Mouse (Mus musculus) heart, embryonic 10.5 days (tissue): ENCODE results near the gene Mta2. TPM values are rescaled to one million over a fixed set of nuclear protein-coding genes. Genes with fewer than 3 reads are reported as not detected.
"Not testable (repeated sequence)": the region's sequence is repeated elsewhere in the genome, so short reads cannot be mapped to it uniquely, and the experiment has no call there.

ENCODE experiments used
- DNase-seq: peaks from one replicate; pipeline ENCODE4 v3.0.0-alpha.2; 2017; ENCODE audit warnings: low spot score
- H3K27ac ChIP-seq: fragments of 300-500 bp; sonication (generic); 2 replicates; pipeline ENCODE4 v1.5.1; 2016; ENCODE audit warnings: mild to moderate bottlenecking
- H3K27me3 ChIP-seq: fragments of 300-500 bp; sonication (generic); 2 replicates; pipeline ENCODE4 v1.6.1; 2016; ENCODE audit warnings: mild to moderate bottlenecking; ENCODE audit not compliant: poor library complexity, insufficient read depth, severe bottlenecking
- H3K36me3 ChIP-seq: fragments of 300-500 bp; sonication (generic); 2 replicates; pipeline ENCODE4 v1.6.1; 2016; ENCODE audit warnings: mild to moderate bottlenecking, moderate library complexity
- H3K4me1 ChIP-seq: fragments of 300-500 bp; sonication (generic); 2 replicates; pipeline ENCODE4 v1.6.1; 2016; ENCODE audit warnings: mild to moderate bottlenecking
- H3K4me3 ChIP-seq: fragments of 300-500 bp; sonication (generic); 2 replicates; pipeline ENCODE4 v1.5.1; 2016; ENCODE audit warnings: mild to moderate bottlenecking, moderate library complexity
- H3K9me3 ChIP-seq: fragments of 300-500 bp; sonication (generic); 2 replicates; pipeline ENCODE4 v1.6.1; 2016; ENCODE audit warnings: mild to moderate bottlenecking, moderate library complexity
- WGBS: fragments of 180-500 bp; shearing (Covaris S2); methylation state at CpG from one replicate; pipeline ENCODE4 v1.1.7; 2016; 5-methylcytosine and 5-hydroxymethylcytosine counted together
- polyA plus RNA-seq: library from polyadenylated mRNA; unstranded; fragments of >200 nt; fragmentation: Nextera tagmentation; extraction: Ambion mirVana; gene quantifications from 2 replicates; pipeline ENCODE4 v1.2.1, GENCODE M21; 2016

Mta2 gene
- polyA plus RNA-seq, result 113 and 140 TPM in 2 replicates

DNA sequence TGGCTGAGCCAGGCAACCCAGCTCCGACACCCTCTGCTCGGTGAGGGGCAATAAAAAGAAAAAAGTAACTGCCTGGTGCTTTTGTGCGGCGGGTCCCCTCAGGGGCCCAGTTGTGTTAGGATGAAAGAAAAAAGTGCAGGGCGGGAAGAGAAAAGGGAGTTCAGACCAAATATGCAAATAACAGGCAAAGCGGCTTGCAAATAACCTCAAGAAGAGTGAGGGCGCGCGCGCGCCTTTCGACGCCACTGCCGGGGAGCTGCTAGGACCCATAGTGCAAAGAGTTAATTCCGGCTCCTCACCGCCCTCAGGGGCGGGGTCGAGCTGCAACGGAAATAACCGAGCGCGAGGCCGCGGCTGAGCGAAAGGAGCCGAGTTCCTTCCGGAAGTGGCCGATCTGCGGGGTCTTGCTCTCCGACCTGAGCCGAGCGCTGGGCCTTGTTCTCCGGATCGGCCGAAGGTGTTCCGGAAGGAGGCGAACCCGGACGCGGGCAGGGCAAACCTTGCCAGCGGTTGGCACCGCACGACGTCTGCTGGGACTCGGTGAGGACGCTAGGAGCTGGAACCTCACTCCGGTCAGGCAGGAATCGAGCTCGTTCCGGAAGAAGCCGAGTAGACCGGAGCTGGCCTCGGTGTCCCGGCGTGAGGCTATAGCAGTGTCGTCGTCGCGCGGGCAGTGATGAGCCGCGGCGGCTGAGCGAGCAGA, at the start of gene Mta2:
Gene Mta2 (plus strand): TSS at position 361 of the 703 bp plus-strand sequence.
- H3K9me3 ChIP-seq, result no peaks in the 10 kb centered on the region
- H3K27ac ChIP-seq, result peak within 1 kb of the TSS; percentile 99
- H3K36me3 ChIP-seq, result peaks cover 54% of the 10 kb centered on the region
- peak within 1 kb of the TSS; percentile 98 for H3K4me3 ChIP-seq
- DNase-seq, result peak; percentile 99
- peaks cover 26% of the 10 kb centered on the region for H3K4me1 ChIP-seq
- under 1% methylated on average over 64 of the region's 64 CpGs for WGBS
- no peaks in the 10 kb centered on the region for H3K27me3 ChIP-seq

DNA sequence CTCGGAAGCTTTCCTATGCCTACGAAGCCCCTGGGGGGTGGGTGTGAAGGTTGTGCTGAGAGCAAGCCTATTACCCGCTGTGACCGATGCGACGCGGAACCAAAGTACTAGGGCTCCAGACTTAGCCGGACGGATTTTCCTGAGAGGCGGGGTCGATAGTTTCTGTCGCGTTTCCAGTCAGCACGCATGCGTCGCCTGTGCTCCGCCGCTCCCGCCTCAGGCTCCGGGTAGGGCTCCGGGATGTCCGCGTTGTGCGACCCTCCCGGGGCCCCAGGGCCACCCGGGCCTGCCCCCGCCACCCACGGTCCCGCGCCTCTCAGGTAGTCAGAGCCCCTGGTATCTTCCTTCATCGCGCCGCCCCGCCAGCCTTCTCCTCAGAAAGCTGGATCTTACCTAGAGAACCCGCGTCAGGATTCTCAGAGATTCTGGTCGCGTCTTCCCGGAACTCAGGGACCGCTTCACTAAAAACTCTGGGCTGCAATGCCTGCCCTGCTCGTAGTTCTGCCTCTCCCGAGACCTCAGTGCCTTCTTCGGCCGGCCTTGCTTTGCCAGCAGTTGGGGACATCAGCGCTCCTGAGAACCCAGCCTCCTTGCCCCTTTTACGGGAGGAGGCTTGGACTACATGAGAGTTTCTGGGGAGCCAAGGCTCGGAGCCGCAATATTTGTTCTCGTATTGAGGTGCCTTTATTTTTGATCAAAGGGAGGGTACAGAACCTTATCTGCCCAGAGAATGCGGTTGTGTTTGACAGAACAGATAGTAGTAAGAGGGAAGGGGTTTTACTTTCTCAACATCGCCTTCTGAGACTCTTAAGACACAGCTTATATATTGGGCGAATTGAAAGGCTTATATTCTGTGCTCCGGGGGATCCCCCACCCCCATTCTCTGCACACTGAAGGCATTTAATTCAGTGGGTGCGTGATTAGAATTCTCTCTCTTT, 48.6 kb upstream of the Mta2 start, which contains the start of gene Ints5:
Gene Ints5 (plus strand): TSS at position 177 of the 938 bp plus-strand sequence.
- WGBS, result 2% methylated on average over 54 of the region's 54 CpGs
- Histone ChIP-seq H3K4me1 (peaks cover 33% of the 10 kb centered on the region), H3K27me3 (no peaks in the 10 kb centered on the region), H3K27ac (peak within 1 kb of the TSS; percentile 93), H3K9me3 (no peaks in the 10 kb centered on the region), H3K36me3 (peaks cover 41% of the 10 kb centered on the region), H3K4me3 (peak within 1 kb of the TSS; percentile 92)
- DNase-seq, result peak; percentile 93

GRCm38 (mm10) chr19:8895397-8895960, 46.2 kb upstream of the Mta2 start:
- Histone ChIP-seq H3K27ac (no peak overlapping the region), H3K36me3 (peaks cover 44% of the 10 kb centered on the region), H3K27me3 (no peaks in the 10 kb centered on the region), H3K9me3 (no peaks in the 10 kb centered on the region), H3K4me1 (peaks cover 39% of the 10 kb centered on the region), H3K4me3 (no peak overlapping the region)
- DNase-seq, result no peak
- 89% methylated on average over 9 of the region's 9 CpGs for WGBS

DNA sequence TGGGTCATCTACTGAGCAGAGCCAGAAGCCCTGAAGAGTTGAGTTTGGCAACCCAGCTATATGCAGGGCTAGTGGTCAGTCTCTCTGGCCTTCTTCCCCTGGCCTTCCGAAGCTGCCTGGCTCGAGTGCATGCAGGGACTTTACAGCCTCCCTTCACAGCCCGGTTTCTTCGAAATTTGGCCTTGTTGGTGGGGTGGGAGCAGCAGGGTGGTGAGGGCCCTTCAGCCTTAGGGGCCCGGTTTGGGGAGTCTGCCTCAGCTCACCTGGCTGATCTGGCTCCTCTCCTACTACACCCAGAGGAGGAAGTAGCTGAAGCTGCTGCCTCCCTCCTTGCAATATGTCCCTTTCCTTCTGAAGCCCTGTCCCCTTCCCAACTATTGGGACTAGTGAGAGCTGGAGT, 45.4 kb upstream of the Mta2 start:
- H3K4me3 ChIP-seq, H3K9me3 ChIP-seq: not testable (repeated sequence)

DNA sequence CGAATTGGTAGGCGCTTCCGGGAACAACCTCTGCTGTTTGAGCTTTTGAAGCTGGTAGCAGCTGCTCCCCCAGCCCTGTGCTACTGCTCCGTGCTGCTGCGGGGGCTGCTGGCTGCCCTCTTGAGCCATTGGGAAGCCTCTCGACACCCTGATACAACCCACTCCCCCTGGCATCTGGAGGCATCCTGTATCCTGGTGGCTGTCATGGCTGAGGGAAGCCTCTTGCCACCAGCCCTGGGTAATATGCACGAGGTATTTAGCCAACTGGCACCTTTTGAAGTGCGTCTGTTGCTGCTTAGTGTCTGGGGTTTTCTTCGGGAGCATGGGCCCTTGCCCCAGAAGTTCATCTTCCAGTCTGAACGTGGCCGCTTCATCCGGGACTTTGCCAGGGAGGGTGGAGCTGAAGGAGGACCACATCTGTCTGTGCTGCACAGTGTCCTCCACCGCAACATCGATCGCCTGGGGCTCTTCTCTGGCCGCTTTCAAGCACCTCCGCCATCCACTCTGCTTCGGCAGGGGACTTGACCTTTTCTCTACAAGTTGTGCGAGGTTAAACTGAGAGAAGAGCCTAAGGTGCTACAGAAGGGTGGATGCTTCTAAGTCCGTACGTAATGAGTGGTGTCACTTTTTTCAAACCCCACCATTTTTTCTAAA, 44.3 kb upstream of the Mta2 start:
- Histone ChIP-seq H3K4me1 (peaks cover 39% of the 10 kb centered on the region), H3K27ac (peak overlapping the region; percentile 98), H3K36me3 (peaks cover 43% of the 10 kb centered on the region), H3K4me3 (peak overlapping the region; percentile 98)
- not testable (repeated sequence) for H3K27me3 ChIP-seq, DNase-seq, H3K9me3 ChIP-seq
- WGBS, result 30% methylated on average over 21 of the region's 21 CpGs

More for the DNA sequence above, 45.4 kb upstream of the Mta2 start:
- Histone ChIP-seq H3K36me3 (peaks cover 37% of the 10 kb centered on the region), H3K4me1 (peaks cover 39% of the 10 kb centered on the region)
- H3K27me3 ChIP-seq, H3K27ac ChIP-seq, DNase-seq: not testable (repeated sequence)
- 85% methylated on average over 5 of the region's 5 CpGs for WGBS

DNA sequence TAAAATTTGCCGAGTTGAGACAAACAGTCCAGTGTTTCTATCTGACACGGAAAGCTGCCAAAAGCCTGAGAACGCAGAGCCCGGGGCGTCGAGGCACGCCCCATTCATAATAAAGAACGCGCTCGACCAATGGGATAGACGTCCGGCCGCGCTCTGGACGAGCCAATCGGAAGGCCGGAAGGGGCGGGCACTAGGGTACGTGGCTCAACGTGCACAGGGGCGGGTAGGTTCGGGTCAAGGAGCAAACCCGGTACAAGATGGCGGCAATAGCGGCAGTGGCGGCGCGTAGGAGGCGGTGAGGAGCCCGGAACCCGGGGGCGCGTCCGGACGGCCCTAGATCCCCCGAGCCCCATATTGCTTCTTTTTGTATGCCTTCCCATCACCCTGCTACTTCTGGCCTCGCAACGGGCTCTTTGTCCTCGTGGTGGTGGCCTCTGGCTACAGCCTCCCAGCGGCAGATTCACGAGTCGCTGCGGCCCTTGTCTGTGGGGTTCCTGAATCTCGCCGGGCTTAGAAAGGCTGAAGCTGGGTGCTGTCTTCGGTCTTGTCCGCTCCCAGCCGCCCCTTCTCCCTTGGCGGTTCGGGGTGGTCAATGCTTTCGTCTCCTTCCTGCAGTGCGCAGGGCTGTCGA, 43.7 kb upstream of the Mta2 start, which contains the start of gene Ganab:
Gene Ganab (plus strand): TSS at position 207 of the 631 bp plus-strand sequence.
- Histone ChIP-seq H3K27me3 (no peaks in the 10 kb centered on the region), H3K4me3 (peak within 1 kb of the TSS; percentile 98), H3K36me3 (peaks cover 50% of the 10 kb centered on the region), H3K4me1 (peaks cover 39% of the 10 kb centered on the region), H3K27ac (peak within 1 kb of the TSS; percentile 98), H3K9me3 (no peaks in the 10 kb centered on the region)
- under 1% methylated on average over 53 of the region's 53 CpGs for WGBS
- peak; percentile 99 for DNase-seq

GRCm38 (mm10) chr19:8898576-8898975, 43.1 kb upstream of the Mta2 start:
- Histone ChIP-seq H3K27ac (peak overlapping the region; percentile 98), H3K27me3 (no peaks in the 10 kb centered on the region), H3K9me3 (no peaks in the 10 kb centered on the region), H3K4me3 (peak overlapping the region; percentile 98), H3K4me1 (peaks cover 37% of the 10 kb centered on the region), H3K36me3 (peaks cover 56% of the 10 kb centered on the region)
- no peak for DNase-seq
- 11% methylated on average over 13 of the region's 13 CpGs for WGBS

DNA sequence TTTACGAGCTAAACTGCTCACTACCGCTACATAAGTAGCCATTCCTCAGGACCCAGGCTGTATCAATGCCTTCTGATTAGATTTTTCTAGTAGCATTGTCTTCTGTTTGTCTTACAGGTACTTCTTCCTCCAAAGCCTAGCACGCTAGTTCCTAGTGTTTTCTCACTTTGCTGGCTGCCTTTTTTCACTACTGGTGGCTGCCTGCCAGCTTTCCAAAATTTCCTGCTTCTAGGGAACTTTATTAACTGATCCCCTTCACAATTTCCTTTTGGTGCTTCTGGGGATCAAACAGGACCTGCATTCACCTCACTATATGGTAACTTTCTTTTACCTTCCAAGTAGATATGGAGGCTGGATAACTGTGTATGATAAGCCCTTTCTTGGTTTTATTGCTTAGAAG, 42.6 kb upstream of the Mta2 start:
- H3K4me3 ChIP-seq, result peak overlapping the region; percentile 98
- no peaks in the 10 kb centered on the region for H3K9me3 ChIP-seq
- peaks cover 60% of the 10 kb centered on the region for H3K36me3 ChIP-seq
- H3K27ac ChIP-seq, result peak overlapping the region; percentile 98; the same call in 1 of the 2 replicates
- H3K4me1 ChIP-seq, result peaks cover 33% of the 10 kb centered on the region
- H3K27me3 ChIP-seq, result no peaks in the 10 kb centered on the region
- no peak for DNase-seq
- WGBS, result 56% methylated on average over 3 of the region's 3 CpGs

DNA sequence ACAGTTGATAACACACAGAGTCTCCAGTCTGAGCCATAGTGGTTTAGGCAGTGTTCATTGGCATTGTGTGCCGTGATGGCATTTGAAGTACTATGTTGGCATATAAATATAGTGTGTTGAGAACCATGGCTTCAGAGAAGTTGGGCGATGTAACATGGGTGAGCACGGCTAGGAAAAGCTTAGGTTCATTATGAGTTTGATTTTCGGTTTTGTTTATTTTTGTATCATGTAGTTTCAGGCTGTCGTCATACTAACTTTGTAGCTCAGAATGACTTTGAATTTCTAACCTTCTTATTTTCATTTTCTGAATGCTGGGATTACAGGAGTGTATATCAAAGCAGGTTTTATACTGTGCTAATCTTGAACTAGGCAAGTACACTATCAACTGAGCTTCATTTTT, 38.3 kb upstream of the Mta2 start:
- Histone ChIP-seq H3K27ac (no peak overlapping the region), H3K4me3 (no peak overlapping the region), H3K36me3 (peaks cover 74% of the 10 kb centered on the region), H3K9me3 (no peaks in the 10 kb centered on the region), H3K4me1 (peaks cover 9% of the 10 kb centered on the region), H3K27me3 (no peaks in the 10 kb centered on the region)
- no peak for DNase-seq
- WGBS, result 93% methylated on average over 5 of the region's 5 CpGs

DNA sequence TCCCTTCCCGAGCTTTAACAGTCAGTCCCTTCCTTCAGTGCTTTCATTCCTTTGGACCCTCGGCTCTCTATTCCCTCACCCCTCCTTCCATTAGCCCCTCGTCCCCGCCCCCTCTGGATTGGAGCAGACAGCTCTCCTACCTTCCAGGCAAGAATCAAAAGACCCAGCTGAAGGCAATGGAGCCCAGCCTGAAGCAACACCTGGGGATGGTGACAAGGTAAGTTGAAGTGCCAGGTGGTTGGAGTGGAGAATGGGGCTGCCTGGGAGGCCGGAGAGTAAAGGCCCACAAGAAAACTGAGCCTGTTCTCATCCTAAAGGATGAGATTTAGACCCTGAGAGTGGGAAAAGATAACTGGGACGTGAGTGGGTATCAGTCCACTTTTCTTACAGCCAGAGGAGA, 33.1 kb upstream of the Mta2 start:
- 88% methylated on average over 6 of the region's 6 CpGs for WGBS
- peaks cover 97% of the 10 kb centered on the region for H3K36me3 ChIP-seq
- no peaks in the 10 kb centered on the region for H3K27me3 ChIP-seq
- no peaks in the 10 kb centered on the region for H3K4me1 ChIP-seq
- H3K9me3 ChIP-seq, result no peaks in the 10 kb centered on the region
- DNase-seq, result no peak
- no peak overlapping the region for H3K27ac ChIP-seq
- no peak overlapping the region for H3K4me3 ChIP-seq

DNA sequence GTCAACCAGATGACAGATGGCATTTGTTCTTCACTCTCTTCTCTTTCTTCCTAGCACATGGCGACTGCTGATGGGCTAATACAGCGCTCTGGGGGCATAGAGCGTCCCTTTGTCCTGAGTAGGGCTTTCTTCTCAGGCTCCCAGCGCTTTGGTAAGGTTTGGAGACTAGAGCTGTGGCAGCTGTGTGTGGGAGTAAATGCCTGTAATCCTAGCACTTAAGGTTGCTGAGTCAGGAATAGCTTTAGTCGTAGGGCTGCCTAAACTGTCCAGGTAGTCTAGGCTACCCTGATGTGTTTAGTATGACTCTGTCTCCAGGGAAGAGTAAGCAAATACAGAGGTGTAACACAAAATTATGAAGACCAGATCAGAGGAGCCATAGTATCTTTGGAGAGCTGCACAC, 29.9 kb upstream of the Mta2 start:
- DNase-seq, result no peak
- WGBS, result 91% methylated on average over 5 of the region's 5 CpGs
- Histone ChIP-seq H3K27ac (no peak overlapping the region), H3K4me1 (no peaks in the 10 kb centered on the region), H3K9me3 (no peaks in the 10 kb centered on the region), H3K27me3 (no peaks in the 10 kb centered on the region), H3K4me3 (no peak overlapping the region), H3K36me3 (peaks cover 100% of the 10 kb centered on the region)

DNA sequence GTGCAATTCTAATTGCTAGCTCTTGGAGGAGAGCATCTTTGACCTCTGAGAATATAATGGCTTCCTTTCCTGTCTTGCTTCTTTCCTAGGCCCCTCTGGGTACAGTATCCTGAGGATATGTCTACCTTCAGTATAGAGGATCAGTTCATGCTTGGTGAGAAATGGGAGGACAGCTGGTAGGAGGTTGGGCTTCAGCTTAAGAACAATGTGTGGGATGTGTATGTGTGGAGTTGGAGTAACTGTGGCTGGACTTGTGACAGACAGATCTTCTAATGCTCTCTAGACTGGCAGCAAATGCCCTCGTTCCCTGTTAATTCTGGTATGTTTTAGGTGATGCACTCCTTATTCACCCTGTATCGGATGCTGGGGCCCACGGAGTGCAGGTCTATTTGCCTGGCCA, 27.5 kb upstream of the Mta2 start:
- H3K27me3 ChIP-seq, result no peaks in the 10 kb centered on the region
- H3K27ac ChIP-seq, result no peak overlapping the region
- peaks cover 81% of the 10 kb centered on the region for H3K36me3 ChIP-seq
- H3K4me1 ChIP-seq, result no peaks in the 10 kb centered on the region
- no peaks in the 10 kb centered on the region for H3K9me3 ChIP-seq
- WGBS, result 91% methylated on average over 3 of the region's 3 CpGs
- no peak for DNase-seq
- H3K4me3 ChIP-seq, result no peak overlapping the region
